Mouse (Mus musculus): ENCODE measurements around the gene Ccdc158.

DNA sequence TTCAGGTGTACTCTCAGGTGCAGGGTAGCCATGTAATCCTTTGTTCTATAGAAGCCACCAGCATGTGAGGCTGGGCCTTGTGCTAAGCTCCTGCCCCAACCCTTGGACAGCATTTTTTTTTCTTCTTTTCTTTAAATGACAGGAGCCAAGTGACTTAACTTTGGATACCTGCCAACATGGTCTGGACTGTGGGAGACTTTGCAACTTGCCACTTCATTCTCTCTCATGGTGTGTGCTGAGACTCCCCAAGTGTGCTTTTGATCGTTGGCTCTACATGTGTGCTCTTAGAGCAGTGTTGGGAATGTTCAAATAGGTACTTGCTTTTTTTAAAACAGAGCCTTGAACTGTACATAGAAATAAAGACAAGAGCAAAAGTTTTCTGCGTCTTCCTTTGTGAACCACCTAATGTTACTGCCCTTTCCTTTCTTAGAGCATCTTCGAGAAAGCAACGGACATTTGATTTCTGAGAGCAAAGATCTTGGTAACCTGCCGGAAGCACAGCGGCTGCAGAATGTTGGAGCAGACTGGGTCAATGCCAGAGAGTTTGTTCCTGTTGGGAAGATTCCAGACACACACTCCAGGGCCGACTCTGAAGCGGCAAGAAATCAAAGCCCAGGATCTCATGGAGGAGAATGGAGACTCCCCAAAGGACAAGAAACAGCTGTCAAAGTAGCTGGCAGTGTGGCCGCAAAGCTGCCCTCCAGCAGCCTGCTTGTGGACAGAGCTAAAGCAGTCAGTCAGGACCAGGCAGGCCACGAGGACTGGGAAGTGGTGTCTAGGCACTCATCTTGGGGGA, 70.4 kb downstream of the Ccdc158 start:
- TF ChIP-seq POLR2A (IDR thresholded peaks at IDR 0.05; ENCODE audit: borderline replicate concordance, low read depth, low read length) (no peak), CTCF (IDR thresholded peaks at IDR 0.05; ENCODE audit: low read depth, low read length) (no peak)
